Mouse (Mus musculus) forebrain, embryonic 14.5 days (tissue): ENCODE measurements around the gene Obscn. TPM values are rescaled to one million over a fixed set of nuclear protein-coding genes. Genes with fewer than 3 reads are reported as not detected.

Source experiments
- ATAC-seq: fragments of 200-750 bp; cut with Nextera tagmentation; 2 replicates; pipeline ENCODE4 v1.8.0; 2017; ENCODE audit warnings: mild to moderate bottlenecking, moderate library complexity
- DNase-seq: peaks from one replicate; pipeline ENCODE4 v3.0.0-alpha.2; 2015; ENCODE audit warnings: low spot score
- H3K27ac ChIP-seq: fragments of 300-500 bp; sonication (generic); 2 replicates; pipeline ENCODE4 v1.5.1; 2014; ENCODE audit warnings: low read depth, mild to moderate bottlenecking, control low read depth, low read length, moderate library complexity
- H3K27me3 ChIP-seq: fragments of 300-500 bp; sonication (generic); replicated peaks from 2 replicates; pipeline ENCODE4 v1.6.1; 2014; ENCODE audit warnings: low read length, control low read depth, mixed read lengths; ENCODE audit not compliant: control insufficient read depth, insufficient read depth
- H3K36me3 ChIP-seq: fragments of 300-500 bp; sonication (generic); 2 replicates; pipeline ENCODE4 v1.6.1; 2014; ENCODE audit warnings: low read length, control low read depth; ENCODE audit not compliant: control insufficient read depth, insufficient read depth
- H3K4me1 ChIP-seq: fragments of 300-500 bp; sonication (generic); 2 replicates; pipeline ENCODE4 v1.6.1; 2014; ENCODE audit warnings: antibody characterized with exemption, low read length, control low read depth; ENCODE audit not compliant: control insufficient read depth, insufficient read depth
- H3K4me2 ChIP-seq: fragments of 300-500 bp; sonication (generic); 2 replicates; pipeline ENCODE4 v1.6.1; 2014; ENCODE audit warnings: mild to moderate bottlenecking, control low read depth, low read length
- H3K4me3 ChIP-seq: fragments of 300-500 bp; sonication (generic); 2 replicates; pipeline ENCODE4 v1.5.1; 2014; ENCODE audit warnings: low read depth, low read length, control low read depth
- H3K9ac ChIP-seq: fragments of 300-500 bp; sonication (generic); 2 replicates; pipeline ENCODE4 v1.6.1; 2014; ENCODE audit warnings: mild to moderate bottlenecking, low read length, control low read depth, moderate library complexity
- H3K9me3 ChIP-seq: fragments of 300-500 bp; sonication (generic); replicated peaks from 2 replicates; pipeline ENCODE4 v1.6.1; 2016; ENCODE audit warnings: low read length, control low read depth, mixed read lengths; ENCODE audit not compliant: control insufficient read depth
- WGBS: fragments of 180-500 bp; shearing (Covaris S2); extraction: QIAGEN DNeasy Blood & Tissue Kit; methylation state at CpG from one replicate; pipeline ENCODE4 v1.1.7; 2014; 5-methylcytosine and 5-hydroxymethylcytosine counted together
- polyA plus RNA-seq: library from polyadenylated mRNA; unstranded; fragments of >200 nt; fragmentation: Nextera tagmentation; extraction: Ambion mirVana; gene quantifications from 2 replicates; pipeline ENCODE4 v1.2.1, GENCODE M21; 2014

The Obscn gene
- 0.05 and 0.20 TPM in 2 replicates for polyA plus RNA-seq

DNA sequence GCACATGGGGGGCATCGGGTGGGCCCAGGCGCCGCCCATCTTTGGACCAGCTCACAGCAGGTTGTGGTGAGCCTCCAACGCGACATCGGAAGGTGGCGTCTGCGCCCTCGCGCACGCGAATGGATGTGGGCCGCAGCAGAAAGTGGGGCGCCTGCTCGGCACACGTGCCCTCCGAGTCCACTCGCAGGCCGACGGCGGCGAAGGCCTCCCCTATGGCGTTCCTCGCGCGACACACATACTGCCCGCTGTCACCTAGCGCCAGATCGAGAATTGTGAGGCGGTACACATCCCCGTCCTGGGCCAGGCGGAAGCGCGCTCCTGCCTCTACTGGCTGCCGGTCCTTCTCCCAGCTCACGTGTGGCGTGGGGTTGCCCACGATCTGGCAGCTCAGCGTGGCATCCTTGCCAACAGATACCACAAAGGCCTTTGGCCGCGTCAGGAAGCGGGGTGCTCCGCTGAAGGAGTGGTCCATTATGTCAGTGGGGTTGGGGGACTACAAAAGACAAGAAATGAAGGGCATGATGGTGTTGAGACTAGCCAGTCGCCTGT, at the start of gene Obscn:
Obscn (minus strand) TSS at position 499 of the 549 bp plus-strand sequence.
- H3K9ac ChIP-seq: no peak within 1 kb of the TSS

DNA sequence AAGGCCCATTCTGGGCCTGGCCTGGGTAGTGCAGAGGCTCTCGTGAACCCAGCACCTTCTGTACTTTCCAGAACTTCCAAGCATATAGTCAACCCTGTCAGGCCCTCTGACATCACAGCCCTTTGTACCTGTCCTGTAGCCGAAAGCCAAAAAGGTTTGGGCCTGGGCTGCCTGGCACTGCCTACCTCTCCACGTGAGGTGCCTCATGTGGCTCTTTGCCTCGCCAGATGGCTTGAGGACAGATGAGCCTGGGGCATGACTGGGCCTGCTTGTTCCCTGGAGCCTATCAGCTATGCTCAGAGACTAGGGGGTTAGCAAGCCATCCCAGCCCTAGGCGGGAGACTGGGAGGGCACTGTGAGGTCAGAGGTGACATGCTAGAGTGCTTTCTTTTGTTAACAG, 49.3 kb upstream of the Obscn start:
- no peaks in the 10 kb centered on the region for H3K9me3 ChIP-seq
- H3K4me1 ChIP-seq: no peaks in the 10 kb centered on the region
- WGBS: 90% methylated on average over 5 of the region's 5 CpGs
- no peaks in the 10 kb centered on the region for H3K27me3 ChIP-seq
- H3K36me3 ChIP-seq: peaks cover 39% of the 10 kb centered on the region
- ATAC-seq (no peak), DNase-seq (no peak)
- H3K27ac ChIP-seq: no peak overlapping the region
- H3K9ac ChIP-seq: no peak overlapping the region
- no peak overlapping the region for H3K4me3 ChIP-seq
- H3K4me2 ChIP-seq: no peak overlapping the region

More for the DNA sequence above, at the start of gene Obscn:
- peak within 1 kb of the TSS; percentile 34 for H3K4me2 ChIP-seq
- no peaks in the 10 kb centered on the region for H3K36me3 ChIP-seq
- WGBS: 20% methylated on average over 44 of the region's 44 CpGs
- H3K27ac ChIP-seq: no peak within 1 kb of the TSS
- peaks cover 48% of the 10 kb centered on the region for H3K27me3 ChIP-seq
- peak within 1 kb of the TSS; percentile 13; the same call in 1 of the 2 replicates for H3K4me3 ChIP-seq
- no peak for ATAC-seq
- DNase-seq: no peak
- H3K9me3 ChIP-seq: no peaks in the 10 kb centered on the region
- no peaks in the 10 kb centered on the region for H3K4me1 ChIP-seq

DNA sequence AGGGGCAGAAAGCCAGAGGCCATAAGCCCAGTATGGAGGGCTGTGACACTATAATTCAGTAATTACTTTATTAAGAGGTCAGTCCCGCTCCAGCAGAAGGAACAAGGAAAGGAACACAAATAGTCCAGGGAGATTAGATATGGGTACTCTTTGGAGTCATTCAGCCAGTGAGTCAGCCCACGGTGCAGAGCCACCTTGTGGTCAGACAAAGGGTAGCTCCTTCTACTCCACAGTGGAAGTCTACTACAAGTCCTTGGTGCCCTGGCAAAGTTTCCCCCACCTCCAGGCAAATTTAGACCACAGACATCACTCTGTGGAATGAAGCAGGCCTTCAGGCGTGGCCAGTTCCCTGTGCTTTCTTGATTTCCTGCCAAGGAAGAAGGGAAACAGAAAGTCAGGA, 47.6 kb upstream of the Obscn start:
- H3K27me3 ChIP-seq: peaks cover 5% of the 10 kb centered on the region; the same call in 1 of the 2 replicates
- ATAC-seq: peak; percentile 61; the same call in 1 of the 2 replicates
- H3K4me3 ChIP-seq: no peak overlapping the region
- H3K9ac ChIP-seq: no peak overlapping the region
- H3K9me3 ChIP-seq: no peaks in the 10 kb centered on the region
- 49% methylated on average over 3 of the region's 3 CpGs for WGBS
- DNase-seq: peak; percentile 58
- peaks cover 39% of the 10 kb centered on the region for H3K36me3 ChIP-seq
- no peaks in the 10 kb centered on the region for H3K4me1 ChIP-seq
- no peak overlapping the region for H3K27ac ChIP-seq
- H3K4me2 ChIP-seq: no peak overlapping the region

DNA sequence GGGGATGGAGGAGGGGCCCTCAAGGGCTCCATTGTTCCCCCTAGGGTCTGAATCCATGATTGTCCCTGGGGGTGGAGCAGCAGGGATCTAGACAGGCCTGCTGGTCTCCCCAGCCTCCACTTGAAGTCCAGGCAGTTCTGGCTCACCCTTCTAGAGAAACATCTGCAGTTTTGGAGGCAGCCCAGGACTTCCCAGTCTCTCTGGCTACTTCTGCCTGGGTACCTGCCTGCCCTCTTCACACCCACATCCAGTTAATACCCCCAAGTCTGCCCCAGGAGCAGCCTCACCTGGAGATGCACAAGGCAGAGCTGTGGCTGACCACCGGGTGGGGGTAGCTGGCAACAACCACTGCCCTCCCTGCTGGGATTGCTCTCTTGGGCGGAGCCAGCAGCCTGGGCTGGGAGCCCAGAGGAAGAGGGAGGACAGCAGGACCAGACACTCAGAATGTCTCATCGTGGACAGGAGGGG, 46.7 kb upstream of the Obscn start, which contains the start of gene Gjc2:
Gjc2 (minus strand) TSS at position 350 of the 468 bp plus-strand sequence.
- Histone ChIP-seq H3K9ac (no peak within 1 kb of the TSS), H3K4me1 (no peaks in the 10 kb centered on the region), H3K9me3 (no peaks in the 10 kb centered on the region), H3K27me3 (peaks cover 14% of the 10 kb centered on the region), H3K4me3 (no peak within 1 kb of the TSS), H3K36me3 (peaks cover 39% of the 10 kb centered on the region), H3K27ac (no peak within 1 kb of the TSS), H3K4me2 (no peak within 1 kb of the TSS)
- ATAC-seq (no peak), DNase-seq (no peak)
- 36% methylated on average over 3 of the region's 3 CpGs for WGBS

DNA sequence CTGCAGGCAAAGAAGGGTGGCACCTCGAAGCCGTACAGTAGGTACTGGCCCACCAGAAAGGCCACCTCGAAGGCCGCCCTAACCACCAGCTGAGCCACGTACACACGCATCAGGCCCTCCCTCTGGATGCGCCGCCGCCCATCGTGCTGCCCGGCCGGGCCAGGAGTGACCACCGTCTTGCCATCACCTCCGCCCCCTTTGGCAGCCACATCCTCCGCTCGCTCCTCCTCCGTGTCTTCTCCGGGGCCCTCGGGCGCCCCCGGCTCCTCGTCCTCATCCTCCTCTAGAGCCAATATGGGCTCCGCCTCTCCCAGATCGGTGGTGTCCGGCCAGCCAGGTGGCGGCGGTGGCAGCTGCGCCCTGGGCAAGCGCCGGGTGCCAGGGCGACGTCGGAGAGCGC, 40.7 kb upstream of the Obscn start:
- no peak overlapping the region for H3K4me3 ChIP-seq
- no peak for DNase-seq
- ATAC-seq: no peak
- no peaks in the 10 kb centered on the region for H3K9me3 ChIP-seq
- H3K4me2 ChIP-seq: no peak overlapping the region
- H3K4me1 ChIP-seq: no peaks in the 10 kb centered on the region
- no peaks in the 10 kb centered on the region for H3K36me3 ChIP-seq
- peaks cover 47% of the 10 kb centered on the region for H3K27me3 ChIP-seq
- WGBS: 6% methylated on average over 34 of the region's 34 CpGs
- H3K27ac ChIP-seq: no peak overlapping the region
- no peak overlapping the region for H3K9ac ChIP-seq

DNA sequence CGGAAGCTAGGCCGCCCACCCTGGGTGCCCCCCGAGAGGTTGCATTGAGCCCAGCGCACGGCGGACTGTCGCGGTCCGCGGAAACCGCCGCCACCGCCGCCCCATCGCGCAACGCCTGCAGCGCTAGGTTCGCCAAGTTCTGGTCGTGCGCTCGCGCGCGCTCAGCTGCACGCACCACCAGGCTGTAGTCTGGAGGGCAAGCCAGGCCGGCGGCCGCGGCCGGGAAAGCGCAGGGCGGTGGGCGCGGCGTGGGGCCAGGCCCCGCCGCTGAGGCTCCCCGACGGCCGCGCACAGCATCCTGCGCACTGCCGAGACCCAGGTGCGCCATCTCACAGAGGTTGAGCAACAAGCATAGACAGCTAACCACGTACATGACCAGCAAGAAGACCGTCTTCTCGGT, 40.3 kb upstream of the Obscn start:
- Histone ChIP-seq H3K4me2 (no peak overlapping the region), H3K4me3 (no peak overlapping the region), H3K36me3 (no peaks in the 10 kb centered on the region), H3K27ac (no peak overlapping the region), H3K27me3 (peaks cover 47% of the 10 kb centered on the region), H3K9ac (no peak overlapping the region), H3K4me1 (no peaks in the 10 kb centered on the region), H3K9me3 (no peaks in the 10 kb centered on the region)
- DNase-seq (no peak), ATAC-seq (no peak)
- WGBS: 3% methylated on average over 48 of the region's 48 CpGs

DNA sequence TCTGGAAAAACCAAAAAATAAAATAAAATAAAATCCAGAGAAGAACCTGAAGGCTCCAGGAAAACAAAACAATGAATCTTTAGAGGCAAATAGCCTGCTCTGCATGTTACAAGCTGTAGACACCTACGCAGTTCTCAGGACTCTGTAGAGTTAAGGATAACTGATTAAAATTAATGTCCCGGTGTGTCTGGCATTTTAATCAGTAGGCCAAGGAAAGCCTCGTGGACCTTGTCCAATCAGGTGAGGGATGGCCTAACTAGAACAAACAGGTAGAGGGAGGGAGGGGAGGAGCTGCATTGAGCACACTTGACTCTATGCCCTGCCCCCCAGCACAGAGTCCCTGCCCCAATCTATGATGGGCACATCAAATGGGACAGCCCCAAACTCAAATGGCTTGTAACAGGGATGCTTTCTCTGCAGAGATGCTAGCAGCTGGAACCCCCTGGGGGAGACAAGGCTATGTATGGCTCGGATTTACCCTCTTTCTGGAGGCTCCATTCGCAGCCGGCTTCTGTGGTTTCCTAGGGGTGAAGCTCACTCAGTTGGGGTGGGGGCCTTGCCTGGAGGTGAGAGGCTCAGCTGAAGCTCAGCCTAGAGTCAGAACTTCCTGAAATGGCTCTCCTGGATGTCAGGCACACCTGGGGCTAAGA, 38.1 kb upstream of the Obscn start:
- Histone ChIP-seq H3K27ac (no peak overlapping the region), H3K36me3 (no peaks in the 10 kb centered on the region), H3K4me3 (no peak overlapping the region), H3K27me3 (peaks cover 46% of the 10 kb centered on the region), H3K9ac (no peak overlapping the region), H3K4me1 (no peaks in the 10 kb centered on the region), H3K4me2 (no peak overlapping the region), H3K9me3 (no peaks in the 10 kb centered on the region)
- WGBS: 59% methylated on average over 6 of the region's 6 CpGs
- ATAC-seq (no peak), DNase-seq (no peak)

DNA sequence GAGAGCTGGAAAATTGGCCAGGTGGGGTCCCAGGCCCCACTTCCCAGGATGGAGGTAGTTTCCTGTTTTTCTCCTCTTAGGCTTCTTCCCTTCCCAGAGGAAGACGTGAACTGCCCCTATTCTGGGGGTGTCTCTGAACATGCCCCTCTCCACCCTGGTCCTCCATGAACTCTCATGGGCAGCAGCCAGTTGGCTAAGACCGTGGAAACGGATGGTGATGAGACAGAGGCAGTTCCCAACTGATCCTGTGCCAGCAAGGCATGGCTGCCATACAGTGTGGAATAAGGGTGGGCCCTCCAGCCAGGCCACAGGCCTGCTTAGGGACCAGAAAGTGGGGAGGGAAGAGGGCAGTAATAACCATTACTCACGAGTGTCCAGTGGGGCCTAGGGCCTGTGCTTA, 34.3 kb upstream of the Obscn start:
- Histone ChIP-seq H3K4me3 (no peak overlapping the region), H3K36me3 (no peaks in the 10 kb centered on the region), H3K9ac (no peak overlapping the region), H3K27me3 (peaks cover 10% of the 10 kb centered on the region), H3K4me2 (no peak overlapping the region), H3K4me1 (no peaks in the 10 kb centered on the region), H3K9me3 (no peaks in the 10 kb centered on the region), H3K27ac (no peak overlapping the region)
- 69% methylated on average over 4 of the region's 4 CpGs for WGBS
- no peak for DNase-seq
- no peak for ATAC-seq

DNA sequence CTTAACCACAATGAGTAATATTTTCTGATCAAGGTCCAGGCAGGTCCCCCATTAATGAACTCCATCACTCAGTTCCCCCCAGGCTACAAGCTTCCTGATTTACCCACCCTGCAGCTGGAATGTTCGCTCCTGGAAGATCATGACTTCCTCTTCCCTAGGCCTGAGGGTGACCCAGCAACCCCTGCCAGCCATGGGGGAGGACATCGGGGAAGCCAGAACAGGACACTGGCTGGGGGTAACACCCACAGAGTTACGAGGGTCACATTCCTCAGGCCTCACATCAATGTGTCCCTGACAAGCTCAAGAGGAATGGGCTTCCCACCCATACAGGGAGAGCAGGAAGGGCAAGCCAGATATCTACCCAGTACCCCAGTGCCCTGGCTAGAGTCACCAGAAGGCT, 33.6 kb upstream of the Obscn start:
- Histone ChIP-seq H3K4me3 (no peak overlapping the region), H3K9me3 (no peaks in the 10 kb centered on the region), H3K4me2 (no peak overlapping the region), H3K4me1 (no peaks in the 10 kb centered on the region), H3K27me3 (peaks cover 2% of the 10 kb centered on the region; the same call in 1 of the 2 replicates), H3K9ac (no peak overlapping the region), H3K36me3 (no peaks in the 10 kb centered on the region), H3K27ac (no peak overlapping the region)
- DNase-seq (no peak), ATAC-seq (no peak)
- 77% methylated on average over 3 of the region's 3 CpGs for WGBS
